Mouse (Mus musculus): ENCODE measurements around the gene Slc25a33. TPM values are rescaled to one million over a fixed set of nuclear protein-coding genes. Genes with fewer than 3 reads are reported as not detected.
"Not testable (repeated sequence)": the region's sequence is repeated elsewhere in the genome, so short reads cannot be mapped to it uniquely, and the experiment has no call there.

The Slc25a33 gene
- 22.0 and 23.6 TPM in 2 replicates for polyA plus RNA-seq (2014; fragmentation: Nextera tagmentation; extraction: Ambion mirVana)

DNA sequence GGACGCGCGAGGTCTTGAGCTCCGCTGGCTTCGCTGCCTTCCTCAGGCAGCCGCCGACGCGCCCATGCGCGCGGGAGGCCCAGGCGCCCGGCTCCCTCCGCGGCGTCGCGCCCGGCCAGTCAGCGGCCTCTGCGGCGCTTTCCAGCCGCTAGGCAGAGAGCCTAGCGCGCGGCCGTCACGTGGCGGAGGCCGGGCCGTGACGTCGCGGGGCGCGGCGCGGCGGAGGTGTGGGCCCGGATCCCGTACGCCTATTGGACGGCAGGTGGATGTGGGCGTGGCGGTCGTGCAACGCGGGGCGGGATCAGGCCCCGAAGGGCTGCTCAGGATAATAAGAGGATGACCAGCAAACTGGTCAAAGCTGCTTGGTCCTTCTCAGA is at the start of gene Slc25a33:
Gene Slc25a33, minus strand, starts transcription at position 184 of the 377 bp plus-strand sequence.
- DNase-seq (ENCODE audit: low spot score) (peak; percentile 97), ATAC-seq (ENCODE audit: low FRiP score) (peak; percentile 99)
- peak within 1 kb of the TSS; percentile 61 for H3K4me2 ChIP-seq (replicated peaks; ENCODE audit: low read depth, low read length)
- H3K27ac ChIP-seq (ENCODE audit: low read depth, low read length): peak within 1 kb of the TSS; percentile 88
- 0% methylated on average over 51 of the region's 51 CpGs for WGBS
- peak within 1 kb of the TSS; percentile 58 for H3K9ac ChIP-seq (ENCODE audit: low read depth, low read length)
- H3K4me3 ChIP-seq (ENCODE audit: low read depth, low read length): peak within 1 kb of the TSS; percentile 48
- H3K36me3 ChIP-seq (ENCODE audit: control insufficient read depth, insufficient read depth, low read length): no peaks in the 10 kb centered on the region
- H3K27me3 ChIP-seq (ENCODE audit: control insufficient read depth, insufficient read depth, low read length): no peaks in the 10 kb centered on the region
- no peaks in the 10 kb centered on the region for H3K4me1 ChIP-seq (replicated peaks; ENCODE audit: control insufficient read depth, insufficient read depth, low read length)
- H3K9me3 ChIP-seq (ENCODE audit: control insufficient read depth, low read length): no peaks in the 10 kb centered on the region

DNA sequence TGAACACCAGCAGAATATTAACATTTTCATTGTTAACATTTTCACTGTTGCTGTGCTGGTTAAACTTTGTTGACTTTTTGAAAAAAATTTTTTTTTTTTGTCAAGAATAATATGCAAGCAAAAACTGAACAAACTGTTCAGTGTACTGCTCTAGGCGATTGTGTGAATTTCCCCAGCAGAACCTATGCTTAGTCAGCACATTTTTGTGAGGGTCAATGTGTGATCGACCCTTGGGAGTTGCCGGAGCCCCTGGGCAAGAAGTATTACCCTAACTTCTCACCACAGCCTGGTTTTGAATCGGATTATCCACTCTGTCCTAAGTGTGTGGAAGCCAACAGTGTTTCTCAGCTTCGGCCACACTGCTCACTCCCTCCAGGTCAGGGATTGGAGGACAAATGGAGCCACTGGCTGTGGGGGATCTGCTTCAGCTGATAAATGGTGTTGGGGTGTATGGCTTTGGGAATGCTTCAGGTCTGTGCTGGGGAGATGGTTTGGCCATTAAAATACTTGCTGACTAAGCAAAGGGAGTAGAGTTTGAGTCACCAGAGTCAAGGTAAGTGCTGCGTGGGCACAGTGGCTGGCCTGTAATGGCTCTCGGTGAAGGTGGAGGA is 48.6 kb upstream of the Slc25a33 start:
- Histone ChIP-seq H3K9ac (ENCODE audit: low read depth, low read length) (no peak overlapping the region), H3K4me3 (ENCODE audit: low read depth, low read length) (no peak overlapping the region), H3K9me3 (ENCODE audit: control insufficient read depth, low read length) (no peaks in the 10 kb centered on the region), H3K27ac (ENCODE audit: low read depth, low read length) (no peak overlapping the region), H3K27me3 (ENCODE audit: control insufficient read depth, insufficient read depth, low read length) (no peaks in the 10 kb centered on the region), H3K36me3 (ENCODE audit: control insufficient read depth, insufficient read depth, low read length) (no peaks in the 10 kb centered on the region), H3K4me1 (replicated peaks; ENCODE audit: control insufficient read depth, insufficient read depth, low read length) (no peaks in the 10 kb centered on the region; the same call in 1 of the 2 replicates), H3K4me2 (replicated peaks; ENCODE audit: low read depth, low read length) (no peak overlapping the region)
- ATAC-seq (ENCODE audit: low FRiP score) (no peak), DNase-seq (ENCODE audit: low spot score) (no peak)
- 67% methylated on average over 7 of the region's 7 CpGs for WGBS

DNA sequence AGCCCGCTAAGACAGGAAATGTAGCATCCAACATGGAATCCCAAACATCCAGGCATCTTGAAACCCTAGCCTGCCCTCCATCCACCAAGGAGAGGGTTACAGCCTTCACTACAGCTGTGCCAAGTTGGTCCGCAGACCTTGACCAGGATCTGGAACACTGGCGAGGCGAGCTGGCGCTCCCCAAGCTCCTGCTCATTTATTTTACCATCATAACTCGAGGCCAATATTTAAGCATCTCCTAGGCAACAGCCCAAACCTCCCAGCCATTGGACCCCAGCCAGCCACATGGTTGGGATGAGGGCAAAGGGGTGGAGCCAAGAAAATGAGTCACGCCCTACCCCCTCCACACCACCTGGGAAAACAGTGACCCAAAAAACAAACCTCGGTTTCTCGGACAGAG is 48.0 kb upstream of the Slc25a33 start:
- no peaks in the 10 kb centered on the region for H3K9me3 ChIP-seq (ENCODE audit: control insufficient read depth, low read length)
- no peaks in the 10 kb centered on the region for H3K36me3 ChIP-seq (ENCODE audit: control insufficient read depth, insufficient read depth, low read length)
- H3K27me3 ChIP-seq (ENCODE audit: control insufficient read depth, insufficient read depth, low read length): no peaks in the 10 kb centered on the region
- H3K27ac ChIP-seq (ENCODE audit: low read depth, low read length): no peak overlapping the region
- WGBS: 58% methylated on average over 9 of the region's 9 CpGs
- H3K4me3 ChIP-seq (ENCODE audit: low read depth, low read length): no peak overlapping the region
- H3K4me1 ChIP-seq (replicated peaks; ENCODE audit: control insufficient read depth, insufficient read depth, low read length): no peaks in the 10 kb centered on the region; the same call in 1 of the 2 replicates
- H3K4me2 ChIP-seq (replicated peaks; ENCODE audit: low read depth, low read length): no peak overlapping the region
- DNase-seq (ENCODE audit: low spot score) (no peak), ATAC-seq (ENCODE audit: low FRiP score) (no peak)
- no peak overlapping the region for H3K9ac ChIP-seq (ENCODE audit: low read depth, low read length)

DNA sequence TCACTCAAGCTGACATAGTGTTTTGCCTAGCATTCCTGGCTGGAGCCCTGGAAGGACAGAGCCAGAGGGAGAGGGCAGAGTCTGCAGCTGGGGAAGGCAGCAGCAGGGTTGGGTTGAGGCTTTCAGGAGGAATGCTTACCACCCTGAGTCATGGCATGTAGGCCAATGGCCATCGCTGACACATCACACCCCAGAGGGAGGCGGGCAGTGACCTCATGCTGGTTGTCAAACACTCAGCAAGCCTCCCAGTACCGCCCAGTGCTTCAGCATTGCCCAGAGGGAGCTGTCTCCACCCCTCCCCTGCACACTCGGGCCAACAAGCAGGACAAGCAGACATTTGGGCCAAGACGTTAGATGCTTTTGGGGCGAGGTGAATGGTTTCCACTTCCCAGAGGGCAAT is 46.5 kb upstream of the Slc25a33 start:
- Histone ChIP-seq H3K4me2 (replicated peaks; ENCODE audit: low read depth, low read length) (no peak overlapping the region), H3K36me3 (ENCODE audit: control insufficient read depth, insufficient read depth, low read length) (no peaks in the 10 kb centered on the region), H3K4me3 (ENCODE audit: low read depth, low read length) (no peak overlapping the region), H3K27ac (ENCODE audit: low read depth, low read length) (no peak overlapping the region), H3K4me1 (replicated peaks; ENCODE audit: control insufficient read depth, insufficient read depth, low read length) (no peaks in the 10 kb centered on the region; the same call in 1 of the 2 replicates), H3K9ac (ENCODE audit: low read depth, low read length) (no peak overlapping the region), H3K27me3 (ENCODE audit: control insufficient read depth, insufficient read depth, low read length) (no peaks in the 10 kb centered on the region), H3K9me3 (ENCODE audit: control insufficient read depth, low read length) (no peaks in the 10 kb centered on the region)
- DNase-seq (ENCODE audit: low spot score) (no peak), ATAC-seq (ENCODE audit: low FRiP score) (no peak)
- WGBS: 54% methylated on average over 6 of the region's 6 CpGs

DNA sequence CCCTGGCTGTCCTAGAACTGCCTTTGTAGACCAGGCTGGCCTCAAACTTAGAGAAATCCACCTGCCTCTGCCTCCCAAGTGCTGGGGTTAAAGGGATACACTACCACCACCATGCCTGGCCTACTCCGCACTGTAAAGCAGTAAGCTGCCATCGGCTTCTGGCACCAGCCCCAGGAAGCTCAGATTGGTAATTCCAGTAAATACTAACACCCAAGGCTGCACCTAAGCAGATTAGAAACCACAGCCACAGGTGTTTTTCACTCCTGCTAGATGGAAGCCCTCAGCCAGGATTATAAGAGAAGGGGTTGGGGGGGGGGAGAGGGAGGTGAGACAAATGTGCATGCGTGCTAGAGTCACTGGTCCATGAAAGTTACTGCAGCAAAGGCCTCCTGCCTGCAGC is 45.1 kb upstream of the Slc25a33 start:
- 82% methylated on average over 3 of the region's 3 CpGs for whole genome bisulfite sequencing
- no peak overlapping the region for H3K27ac ChIP-seq (ENCODE audit: low read depth, low read length)
- no peak overlapping the region for H3K4me3 ChIP-seq (ENCODE audit: low read depth, low read length)
- no peak overlapping the region for H3K4me2 ChIP-seq (replicated peaks; ENCODE audit: low read depth, low read length)
- no peaks in the 10 kb centered on the region for H3K36me3 ChIP-seq (ENCODE audit: control insufficient read depth, insufficient read depth, low read length)
- H3K27me3 ChIP-seq (ENCODE audit: control insufficient read depth, insufficient read depth, low read length): no peaks in the 10 kb centered on the region
- no peaks in the 10 kb centered on the region for H3K9me3 ChIP-seq (ENCODE audit: control insufficient read depth, low read length)
- DNase-seq (ENCODE audit: low spot score) (no peak), ATAC-seq (ENCODE audit: low FRiP score) (no peak)
- H3K4me1 ChIP-seq (replicated peaks; ENCODE audit: control insufficient read depth, insufficient read depth, low read length): no peaks in the 10 kb centered on the region; the same call in 1 of the 2 replicates
- H3K9ac ChIP-seq (ENCODE audit: low read depth, low read length): no peak overlapping the region

DNA sequence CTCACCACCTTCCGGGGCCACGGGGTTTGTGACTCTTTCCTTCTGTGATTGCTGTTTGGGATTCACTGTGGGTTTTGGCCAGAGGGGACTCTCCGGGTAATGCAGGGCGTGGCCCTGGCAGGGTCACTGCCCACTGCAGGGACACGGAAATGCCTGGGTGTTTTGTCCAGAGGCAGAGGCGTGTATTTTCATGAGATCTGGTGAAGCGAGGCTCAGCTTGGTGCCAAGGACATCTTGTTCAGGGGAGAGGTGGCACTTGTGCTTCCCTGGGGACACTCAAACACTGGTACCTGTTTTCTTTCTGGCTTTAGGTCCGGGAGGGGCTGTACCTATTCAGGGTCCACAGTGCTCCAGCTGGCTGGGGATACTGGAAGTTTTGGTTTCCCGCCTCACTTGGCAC is 42.5 kb upstream of the Slc25a33 start:
- Histone ChIP-seq H3K27ac (ENCODE audit: low read depth, low read length) (no peak overlapping the region), H3K9ac (ENCODE audit: low read depth, low read length) (no peak overlapping the region), H3K4me1 (replicated peaks; ENCODE audit: control insufficient read depth, insufficient read depth, low read length) (no peaks in the 10 kb centered on the region), H3K27me3 (ENCODE audit: control insufficient read depth, insufficient read depth, low read length) (no peaks in the 10 kb centered on the region), H3K9me3 (ENCODE audit: control insufficient read depth, low read length) (no peaks in the 10 kb centered on the region), H3K4me3 (ENCODE audit: low read depth, low read length) (no peak overlapping the region), H3K4me2 (replicated peaks; ENCODE audit: low read depth, low read length) (no peak overlapping the region), H3K36me3 (ENCODE audit: control insufficient read depth, insufficient read depth, low read length) (no peaks in the 10 kb centered on the region)
- no peak for ATAC-seq (ENCODE audit: low FRiP score)
- 89% methylated on average over 9 of the region's 9 CpGs for WGBS
- no peak for DNase-seq (ENCODE audit: low spot score)

DNA sequence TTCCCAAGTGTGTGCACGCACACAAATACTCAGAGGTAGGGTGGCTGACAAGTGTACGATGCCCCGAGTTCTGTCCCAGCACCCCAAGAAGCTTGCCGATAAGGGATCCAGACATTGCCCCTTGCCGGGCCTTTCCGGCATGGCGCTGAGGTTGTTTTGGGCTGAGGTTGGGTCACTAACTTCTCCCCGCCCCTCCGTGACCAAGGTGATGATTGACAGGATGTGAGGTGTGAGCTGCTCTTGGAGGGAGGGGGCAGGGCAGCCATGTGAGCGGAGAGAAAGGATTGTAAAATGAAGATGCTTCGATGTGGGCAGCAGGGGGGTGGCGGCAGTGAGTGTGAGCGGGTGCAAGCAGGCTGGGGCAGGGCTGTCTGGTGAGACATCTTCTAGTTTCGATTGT is 41.5 kb upstream of the Slc25a33 start:
- Histone ChIP-seq H3K9me3 (ENCODE audit: control insufficient read depth, low read length) (no peaks in the 10 kb centered on the region), H3K27me3 (ENCODE audit: control insufficient read depth, insufficient read depth, low read length) (no peaks in the 10 kb centered on the region), H3K4me1 (replicated peaks; ENCODE audit: control insufficient read depth, insufficient read depth, low read length) (no peaks in the 10 kb centered on the region), H3K9ac (ENCODE audit: low read depth, low read length) (no peak overlapping the region), H3K4me2 (replicated peaks; ENCODE audit: low read depth, low read length) (no peak overlapping the region), H3K27ac (ENCODE audit: low read depth, low read length) (no peak overlapping the region), H3K4me3 (ENCODE audit: low read depth, low read length) (no peak overlapping the region), H3K36me3 (ENCODE audit: control insufficient read depth, insufficient read depth, low read length) (no peaks in the 10 kb centered on the region)
- DNase-seq (ENCODE audit: low spot score) (no peak), ATAC-seq (ENCODE audit: low FRiP score) (no peak)
- WGBS: 96% methylated on average over 14 of the region's 14 CpGs

DNA sequence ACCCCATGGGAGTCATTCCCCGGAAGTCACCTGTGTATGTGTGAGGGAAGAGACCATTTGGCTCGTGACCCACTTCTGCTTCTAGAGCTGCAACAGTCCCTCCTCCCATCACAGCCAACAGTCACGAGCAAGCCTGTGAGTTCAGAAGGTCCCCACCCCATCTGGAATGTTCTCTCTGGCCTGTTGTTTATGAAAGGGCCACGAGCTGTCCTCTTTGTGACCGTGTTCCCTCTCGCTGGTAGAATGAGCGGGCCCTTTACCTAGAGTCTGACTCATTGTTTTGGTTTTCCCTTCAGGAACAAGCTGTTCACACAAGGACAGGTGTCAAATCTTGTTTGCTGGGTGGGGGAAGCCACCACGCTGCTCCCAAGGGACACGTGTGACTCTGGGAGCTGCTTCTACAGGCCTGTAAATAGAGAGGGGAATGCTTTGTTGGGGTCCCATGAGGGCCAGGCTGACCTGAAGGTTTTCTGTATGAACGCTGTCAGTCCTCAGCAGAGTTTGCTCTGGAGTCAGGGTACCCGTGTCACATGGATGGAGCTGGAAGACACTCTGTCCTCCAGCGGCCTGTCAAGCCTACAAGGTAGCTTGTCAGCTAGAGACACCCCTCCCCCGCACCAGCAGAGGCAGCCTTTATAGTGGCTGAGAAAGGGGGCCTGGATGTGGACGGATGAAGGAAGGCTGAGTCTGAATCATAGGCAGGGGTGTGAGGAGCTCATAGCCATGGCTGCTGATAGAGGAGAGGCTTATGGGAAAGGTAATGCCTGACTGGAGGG is 39.5 kb upstream of the Slc25a33 start:
- 57% methylated on average over 14 of the region's 14 CpGs for WGBS
- H3K4me2 ChIP-seq (replicated peaks; ENCODE audit: low read depth, low read length): no peak overlapping the region
- no peak overlapping the region for H3K27ac ChIP-seq (ENCODE audit: low read depth, low read length)
- no peaks in the 10 kb centered on the region for H3K4me1 ChIP-seq (replicated peaks; ENCODE audit: control insufficient read depth, insufficient read depth, low read length)
- 0 out of 2 replicates have a peak, but pooled peaks cover 2% of the 10 kb centered on the region for H3K27me3 ChIP-seq (ENCODE audit: control insufficient read depth, insufficient read depth, low read length)
- no peak for ATAC-seq (ENCODE audit: low FRiP score)
- no peaks in the 10 kb centered on the region for H3K36me3 ChIP-seq (ENCODE audit: control insufficient read depth, insufficient read depth, low read length)
- H3K9me3 ChIP-seq (ENCODE audit: control insufficient read depth, low read length): no peaks in the 10 kb centered on the region
- no peak overlapping the region for H3K9ac ChIP-seq (ENCODE audit: low read depth, low read length)
- H3K4me3 ChIP-seq (ENCODE audit: low read depth, low read length): no peak overlapping the region
- DNase-seq (ENCODE audit: low spot score): no peak

DNA sequence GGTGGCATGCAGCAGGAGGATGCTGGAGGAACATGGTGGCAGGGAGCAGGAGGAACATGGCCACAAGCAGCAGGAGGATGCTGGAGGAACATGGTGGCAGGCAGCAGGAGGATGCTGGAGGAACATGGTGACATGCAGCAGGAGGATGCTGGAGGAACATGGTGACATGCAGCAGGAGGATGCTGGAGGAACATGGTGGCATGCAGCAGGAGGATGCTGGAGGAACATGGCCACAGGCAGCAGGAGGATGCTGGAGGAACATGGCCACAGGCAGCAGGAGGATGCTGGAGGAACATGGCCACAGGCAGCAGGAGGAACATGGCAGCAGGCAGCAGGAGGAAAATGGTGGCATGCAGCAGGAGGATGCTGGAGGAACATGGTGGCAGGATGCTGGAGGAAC is 36.3 kb upstream of the Slc25a33 start:
- H3K27ac ChIP-seq (ENCODE audit: low read depth, low read length); ATAC-seq (ENCODE audit: low FRiP score); H3K9me3 ChIP-seq (ENCODE audit: control insufficient read depth, low read length); H3K4me1 ChIP-seq (replicated peaks; ENCODE audit: control insufficient read depth, insufficient read depth, low read length); H3K4me3 ChIP-seq (ENCODE audit: low read depth, low read length); H3K36me3 ChIP-seq (ENCODE audit: control insufficient read depth, insufficient read depth, low read length); H3K9ac ChIP-seq (ENCODE audit: low read depth, low read length); H3K27me3 ChIP-seq (ENCODE audit: control insufficient read depth, insufficient read depth, low read length); DNase-seq (ENCODE audit: low spot score); H3K4me2 ChIP-seq (replicated peaks; ENCODE audit: low read depth, low read length): not testable (repeated sequence)
